Mouse (Mus musculus): ENCODE measurements around the gene Fkbp9.

Fkbp9 gene

DNA sequence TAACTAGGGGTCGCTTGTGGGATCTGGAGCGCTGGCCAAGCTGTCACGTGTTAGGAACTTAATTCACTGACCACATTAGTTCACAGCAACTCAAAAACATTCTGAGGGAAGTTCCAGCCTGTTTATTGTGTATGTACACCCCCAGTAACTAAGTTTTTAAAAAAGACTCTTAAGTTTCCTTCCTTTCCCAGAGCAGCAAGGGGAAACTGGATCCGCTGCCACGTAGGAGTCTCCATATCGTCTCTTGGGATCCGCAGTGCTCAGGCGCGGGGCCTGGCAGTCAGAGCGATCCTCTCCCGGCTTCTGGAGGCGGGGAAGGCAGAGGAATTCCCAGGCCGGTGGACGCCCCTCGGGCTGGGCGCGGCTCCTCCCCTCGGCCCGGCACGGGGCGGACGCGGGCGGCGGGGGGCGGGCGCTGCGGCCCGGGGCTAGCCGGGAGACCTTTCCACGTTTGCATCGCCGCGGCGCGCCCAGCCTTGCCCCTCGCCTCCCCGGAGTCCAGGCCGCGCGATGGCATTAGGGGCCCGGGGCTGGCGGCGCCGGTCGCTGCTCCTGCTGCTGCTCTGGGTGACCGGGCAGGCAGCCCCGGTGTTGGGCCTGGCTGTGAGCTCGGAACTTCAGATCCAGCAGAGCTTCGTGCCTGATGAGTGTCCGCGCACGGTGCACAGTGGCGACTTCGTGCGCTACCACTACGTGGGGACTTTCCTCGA lies at the start of gene Fkbp9:
Gene Fkbp9, plus strand, starts transcription at position 363 of the 710 bp plus-strand sequence.
- DNase-seq (ENCODE audit: low spot score), result peak; percentile 88

DNA sequence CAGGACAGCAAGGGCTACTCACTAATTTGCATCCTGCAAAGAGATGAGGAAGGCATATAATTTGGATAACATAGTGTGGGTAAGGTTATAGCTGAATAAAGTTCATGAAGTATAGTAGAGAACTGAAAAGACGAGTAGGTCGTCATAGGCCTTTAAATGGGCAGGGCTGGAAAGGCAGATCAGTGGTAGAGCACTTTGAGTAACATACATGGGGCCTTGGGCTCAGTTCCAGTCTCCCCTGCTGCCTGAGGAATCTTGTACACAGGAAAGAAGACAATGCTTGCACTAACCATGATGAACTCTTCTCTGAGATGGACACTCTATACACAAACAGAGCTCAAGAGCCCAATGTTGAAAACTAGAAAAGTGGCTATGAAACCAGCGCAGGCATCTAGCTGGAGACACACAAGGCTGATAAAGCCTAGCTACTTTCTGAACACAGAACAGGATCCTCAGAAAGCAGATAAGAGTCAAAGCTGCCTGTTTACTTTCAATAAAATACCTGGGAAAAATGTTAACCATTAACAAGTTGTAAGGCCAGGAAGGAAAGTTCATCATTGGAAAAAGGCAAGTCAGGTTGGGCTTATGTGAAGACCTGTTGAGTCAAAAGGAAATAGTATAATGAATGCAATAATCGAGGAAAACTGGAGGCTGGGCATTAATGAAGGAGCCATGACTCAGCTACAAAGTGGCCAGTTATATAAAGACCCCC lies 48.1 kb upstream of the Fkbp9 start:
- no peak for DNase-seq (ENCODE audit: low spot score)

DNA sequence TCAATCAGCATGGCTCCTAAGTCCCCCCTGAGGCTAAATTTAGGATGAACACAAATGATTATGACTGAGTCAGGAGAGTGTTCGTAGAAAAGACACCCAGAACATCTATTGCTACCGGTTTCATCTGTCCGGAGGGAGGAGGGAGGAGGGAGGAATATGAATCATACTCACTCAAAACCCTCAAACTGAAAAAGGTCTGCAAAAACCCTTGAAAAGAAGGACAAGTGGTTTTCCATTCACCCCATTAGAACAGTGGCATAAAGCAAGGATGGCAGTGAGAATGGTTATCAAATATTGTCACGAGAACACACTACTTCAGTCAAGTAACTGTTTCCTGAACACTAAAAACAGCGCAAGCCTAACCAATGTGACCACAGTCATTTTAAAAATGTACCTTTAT lies 46.8 kb upstream of the Fkbp9 start:
- no peak for DNase-seq (ENCODE audit: low spot score)

DNA sequence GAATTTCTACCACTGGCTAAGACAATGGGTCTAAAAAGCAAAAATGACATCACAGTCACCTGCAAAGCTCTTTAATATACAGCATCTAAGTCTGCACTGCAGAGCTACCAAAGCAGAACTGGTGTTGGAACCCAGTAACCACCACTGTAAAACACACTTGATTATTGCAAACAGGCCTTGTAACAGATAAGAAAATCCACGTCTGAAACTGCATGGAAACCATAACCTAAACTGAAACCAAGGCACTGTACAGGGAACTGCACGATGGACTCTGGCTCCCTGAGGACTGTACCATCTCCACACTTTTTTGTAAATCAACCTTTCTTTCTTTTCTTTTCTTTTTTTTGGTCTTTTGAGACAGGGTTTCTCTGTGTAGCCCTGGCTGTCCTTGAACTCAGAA lies 44.2 kb upstream of the Fkbp9 start:
- DNase-seq (ENCODE audit: low spot score), result no peak

DNA sequence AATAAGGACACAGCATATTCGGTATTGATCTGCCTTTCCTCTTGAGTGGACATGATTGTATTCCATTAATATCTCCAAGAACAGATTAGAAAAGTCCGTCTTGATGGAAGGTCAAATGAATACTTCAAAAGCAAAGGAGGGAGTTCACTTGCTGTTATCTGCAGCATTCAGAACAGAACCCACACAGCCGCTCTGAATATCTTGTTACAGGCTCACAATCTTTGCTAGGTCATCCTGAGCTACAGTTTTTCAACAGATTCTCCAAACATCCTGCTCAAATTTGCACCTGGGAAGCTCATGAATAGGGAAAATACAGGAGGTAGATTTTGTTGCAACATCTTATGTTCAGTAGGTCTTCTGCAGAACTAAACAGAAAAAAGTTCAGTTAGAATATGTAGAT lies 42.5 kb upstream of the Fkbp9 start:
- DNase-seq (ENCODE audit: low spot score), result no peak

DNA sequence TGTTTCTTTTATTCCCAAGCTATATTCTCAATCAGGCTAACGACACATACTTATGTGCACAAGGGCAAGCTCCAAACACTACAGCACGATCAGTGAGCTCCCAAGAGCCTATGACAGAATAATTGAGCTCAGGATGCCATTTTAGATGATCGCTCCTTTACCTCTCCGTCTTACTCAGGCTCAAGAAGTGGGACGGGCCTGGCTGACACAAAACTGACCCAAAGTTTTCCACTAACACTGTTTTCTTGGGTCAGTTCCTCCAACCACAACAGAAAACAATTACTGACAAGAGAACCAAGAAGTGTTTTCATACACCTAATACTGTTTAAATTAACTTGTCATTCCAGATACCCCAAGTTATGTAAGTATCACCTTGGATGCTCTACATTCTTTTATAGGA lies 37.0 kb upstream of the Fkbp9 start:
- no peak for DNase-seq (ENCODE audit: low spot score)

DNA sequence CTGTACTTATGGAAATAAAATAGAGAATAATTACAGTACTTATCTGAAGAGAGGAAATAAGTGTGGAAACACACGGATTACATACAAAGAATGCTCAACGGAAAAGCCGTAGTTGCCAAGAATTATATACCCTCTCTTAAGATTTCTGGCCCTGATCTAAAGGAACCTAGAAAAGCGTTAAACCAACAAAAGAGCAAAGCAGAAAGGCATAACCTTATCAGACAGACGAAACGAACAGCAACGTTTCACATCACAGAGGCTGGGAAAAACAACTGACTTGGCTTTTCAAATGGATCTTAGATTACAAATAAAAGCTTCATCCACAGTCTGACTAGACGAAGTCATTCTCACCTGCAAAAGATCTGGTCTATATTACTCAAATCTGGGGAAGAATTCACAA lies 35.6 kb upstream of the Fkbp9 start:
- DNase-seq (ENCODE audit: low spot score), result no peak

DNA sequence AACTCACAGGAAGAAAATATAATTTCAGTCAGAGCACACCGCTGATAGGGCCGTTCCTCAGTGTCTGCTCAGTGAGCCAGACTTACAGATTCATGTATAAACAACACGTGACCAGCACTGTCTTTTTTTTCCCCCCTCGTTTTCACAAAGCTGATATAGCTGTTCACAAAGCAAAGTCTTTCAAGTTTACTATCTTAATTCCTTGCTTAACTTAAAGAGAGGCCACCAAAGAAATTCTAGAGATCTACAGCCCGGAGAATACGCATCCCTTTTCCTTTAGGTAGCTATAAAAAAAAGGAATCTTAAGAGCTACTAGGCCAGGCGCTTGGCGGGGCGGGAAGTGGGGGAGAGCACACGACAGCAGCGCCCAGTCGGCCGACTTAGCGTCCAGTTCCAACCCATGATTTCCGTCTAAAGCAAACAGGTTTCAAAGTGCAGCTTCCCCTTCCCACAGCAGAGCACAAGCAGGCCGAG lies 35.2 kb upstream of the Fkbp9 start:
- peak; percentile 55 for DNase-seq (ENCODE audit: low spot score)

DNA sequence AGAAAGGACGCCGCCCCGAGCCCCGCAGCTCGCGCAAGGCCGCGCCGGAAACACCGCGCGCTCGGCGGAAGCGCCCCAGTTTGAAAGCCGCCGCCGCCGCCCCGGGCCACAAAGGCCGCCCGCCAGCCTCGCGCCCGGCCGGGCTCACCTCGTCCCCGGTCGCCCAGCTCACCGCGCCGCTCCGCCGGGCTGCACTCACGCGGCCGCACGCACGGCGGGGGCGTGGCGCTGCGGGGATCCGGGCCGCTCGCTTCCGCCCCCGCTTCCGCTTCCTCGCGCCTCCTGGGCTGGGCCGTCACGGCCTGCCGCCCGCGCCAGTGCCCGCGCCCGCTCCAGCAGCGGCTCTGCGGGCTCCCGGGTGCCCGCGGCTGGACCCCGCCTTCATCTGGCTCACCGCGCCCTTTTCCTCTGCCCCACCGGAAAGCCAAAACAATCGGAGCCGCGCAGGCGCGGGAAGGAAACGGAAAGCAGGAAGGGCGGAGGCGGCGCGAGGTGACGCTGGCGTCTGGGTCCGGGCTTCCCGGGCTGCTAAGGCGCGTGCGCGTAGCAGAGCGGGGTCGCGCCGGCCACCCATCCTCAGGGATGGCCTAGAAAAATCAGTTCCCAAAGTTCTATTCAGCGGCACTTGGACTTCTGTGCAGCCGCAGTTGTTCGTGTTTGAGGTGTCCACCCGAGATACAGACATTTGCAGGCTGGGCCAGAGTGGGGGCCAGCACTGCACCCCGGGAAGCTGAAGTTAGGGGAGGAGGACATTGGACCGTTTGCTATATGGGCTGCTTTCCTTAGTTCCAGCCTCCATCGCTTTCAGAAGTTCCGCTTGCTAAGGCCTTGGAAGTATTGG lies 34.3 kb upstream of the Fkbp9 start, which contains the start of gene Kbtbd2:
Gene Kbtbd2, minus strand, starts transcription at position 503 of the 841 bp plus-strand sequence.
- DNase-seq (ENCODE audit: low spot score), result peak; percentile 93

DNA sequence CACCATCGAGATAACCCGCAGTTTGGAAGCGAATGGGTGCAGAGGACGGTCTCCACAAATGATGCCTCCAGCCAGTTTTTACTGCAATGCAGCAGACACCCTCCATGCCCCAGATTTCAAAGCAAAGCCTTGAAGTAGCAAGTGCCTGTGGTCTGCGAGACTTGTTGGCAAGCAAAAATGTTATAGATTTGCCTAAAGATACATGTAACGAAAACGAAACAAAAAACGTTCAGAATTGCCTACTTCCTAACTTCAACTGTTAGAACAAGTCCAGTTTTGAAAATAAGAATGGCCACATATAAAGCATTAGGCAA lies 33.8 kb upstream of the Fkbp9 start:
- no peak for DNase-seq (ENCODE audit: low spot score)

DNA sequence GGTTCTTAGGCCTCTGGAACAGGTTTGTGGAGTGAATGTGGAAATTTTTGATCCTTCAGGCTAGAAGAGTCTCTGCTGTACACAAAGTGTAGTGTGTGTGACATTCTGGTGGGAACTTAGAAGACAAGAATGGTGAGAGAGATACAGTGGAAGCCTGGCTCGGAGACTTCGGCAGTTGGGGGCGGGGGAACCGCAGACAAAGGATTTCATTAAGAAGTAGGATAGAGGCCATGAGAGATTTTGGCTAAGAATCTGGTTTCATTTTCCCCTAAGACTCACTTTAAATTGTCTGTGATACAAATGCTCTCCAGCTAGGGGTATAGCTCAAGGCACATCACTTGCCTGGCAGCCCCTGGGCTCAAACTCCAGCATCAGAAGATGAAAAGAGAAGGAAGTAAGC lies 26.8 kb upstream of the Fkbp9 start:
- DNase-seq (ENCODE audit: low spot score), result no peak

DNA sequence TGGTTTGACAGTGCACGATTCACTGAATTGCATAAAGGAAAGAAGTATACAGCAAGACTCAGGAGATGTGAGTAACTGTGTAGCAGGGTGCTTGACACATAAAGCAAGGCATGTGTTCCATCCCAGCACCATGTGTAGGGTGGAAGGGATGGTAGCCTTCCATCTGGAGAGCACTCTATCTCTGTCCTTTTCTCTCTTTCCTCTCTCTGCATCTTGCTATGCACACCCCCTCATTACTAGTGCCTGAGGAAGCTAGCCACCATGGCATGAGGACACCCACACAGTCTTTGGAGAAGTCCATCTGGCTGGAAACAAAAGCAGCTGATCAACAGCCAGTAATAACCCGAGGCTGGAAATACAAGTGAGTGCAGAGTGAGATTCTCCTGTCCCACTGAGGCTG lies 25.7 kb upstream of the Fkbp9 start:
- DNase-seq (ENCODE audit: low spot score), result no peak

DNA sequence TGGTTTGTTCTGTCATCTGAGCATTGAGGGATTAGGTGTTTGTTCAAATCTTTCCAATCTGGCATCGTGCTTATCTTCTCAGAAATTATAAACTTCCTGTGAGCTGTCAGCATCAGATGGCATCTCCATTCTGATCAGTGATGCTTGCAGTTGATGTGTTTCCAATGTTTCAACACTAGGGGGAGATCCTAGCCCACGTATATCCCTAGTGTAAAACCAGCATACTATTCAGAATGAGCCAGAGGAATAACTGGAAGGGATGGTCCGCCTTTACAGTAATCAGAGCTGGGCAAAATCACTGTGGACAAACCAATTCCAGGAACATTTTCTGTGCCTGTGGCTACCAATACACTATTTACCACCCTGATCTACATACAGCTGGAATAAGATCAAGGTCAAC lies 23.2 kb upstream of the Fkbp9 start:
- DNase-seq (ENCODE audit: low spot score), result no peak

DNA sequence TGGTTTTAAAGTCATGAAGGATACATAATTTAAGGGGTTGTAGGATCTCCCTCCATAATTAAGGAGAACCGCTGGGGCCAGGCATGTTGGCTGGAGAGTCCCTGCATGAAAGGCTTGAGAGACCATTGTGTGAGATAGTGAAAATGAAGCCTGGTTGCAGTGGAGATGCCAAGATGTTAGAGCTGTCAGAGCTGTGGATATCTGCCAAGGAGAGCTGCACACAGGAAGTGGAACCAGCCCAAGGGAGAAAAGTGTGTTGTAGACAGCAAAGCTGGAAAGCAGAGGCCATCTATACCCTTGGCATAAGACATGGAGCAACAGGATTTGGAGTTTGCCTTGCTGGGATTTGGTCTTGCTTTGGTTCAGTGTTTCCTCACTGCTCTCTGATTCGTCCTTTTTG lies 18.5 kb upstream of the Fkbp9 start:
- DNase-seq (ENCODE audit: low spot score), result no peak

DNA sequence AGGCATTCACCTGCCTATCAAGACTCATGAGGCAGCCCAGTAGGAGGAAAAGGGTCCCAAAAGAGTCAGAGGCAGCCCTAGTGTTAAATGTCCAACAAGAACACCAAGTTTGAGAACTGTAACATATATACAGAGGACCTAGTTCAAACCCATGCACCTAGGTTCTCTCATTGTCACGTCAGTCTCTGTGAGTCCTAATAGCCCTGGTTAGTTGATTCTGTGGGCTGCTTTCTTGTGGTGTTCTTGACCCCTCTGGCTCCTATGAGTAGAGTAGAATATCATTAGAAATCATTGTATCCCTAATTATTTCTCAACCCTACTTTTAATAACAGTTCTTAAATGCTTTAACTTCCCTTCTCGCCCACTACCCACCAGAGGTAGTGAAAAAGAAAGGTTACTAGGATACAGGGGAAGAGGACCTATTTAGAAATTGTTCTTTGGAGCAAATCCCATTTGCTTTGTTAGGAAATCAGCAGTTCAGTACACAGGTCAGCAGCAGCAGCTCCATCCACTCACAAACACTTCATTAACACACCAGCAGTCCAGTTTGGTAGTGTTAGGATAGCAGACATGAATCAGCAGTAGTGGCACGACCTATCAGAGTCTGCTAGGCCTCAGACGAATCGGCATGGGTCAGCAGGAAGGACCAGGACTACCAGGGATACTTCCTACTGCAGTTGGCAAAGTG lies 13.3 kb upstream of the Fkbp9 start:
- DNase-seq (ENCODE audit: low spot score), result no peak

DNA sequence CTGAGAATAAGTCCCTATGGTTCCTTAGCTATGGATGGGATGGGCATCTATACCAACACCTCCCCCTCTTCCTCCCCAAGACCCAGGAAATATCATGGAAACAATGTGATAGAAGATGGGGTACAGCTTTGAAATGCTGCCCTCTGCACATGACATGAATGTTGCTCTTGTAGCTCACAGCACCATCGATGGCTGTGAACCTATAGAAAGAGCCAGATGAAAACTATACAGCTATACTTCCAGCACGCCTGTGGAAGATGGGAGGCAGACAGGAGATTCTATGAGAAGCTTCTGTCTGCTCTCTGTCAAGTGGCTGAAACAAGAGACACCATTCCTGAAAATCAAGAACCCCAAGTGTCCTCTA lies 12.8 kb upstream of the Fkbp9 start:
- DNase-seq (ENCODE audit: low spot score), result no peak

DNA sequence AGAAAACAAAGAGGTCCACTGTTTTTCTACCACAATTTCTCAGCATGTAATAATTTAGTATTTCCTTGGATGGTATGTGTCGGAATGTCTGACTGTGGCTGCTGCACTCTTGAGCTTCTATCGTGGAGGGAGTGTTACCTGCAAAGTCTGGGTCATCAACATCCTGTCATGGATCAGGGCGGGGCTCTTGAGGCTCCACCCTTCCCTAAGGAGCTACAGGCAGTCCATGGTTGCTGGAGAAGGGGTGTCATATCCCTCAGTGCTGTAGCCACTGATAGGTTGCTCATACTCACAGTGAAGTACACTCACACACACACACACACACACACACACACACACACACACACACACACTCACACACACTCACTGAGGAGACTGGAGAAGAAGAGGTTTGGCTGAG lies 6.2 kb upstream of the Fkbp9 start:
- no peak for DNase-seq (ENCODE audit: low spot score)

DNA sequence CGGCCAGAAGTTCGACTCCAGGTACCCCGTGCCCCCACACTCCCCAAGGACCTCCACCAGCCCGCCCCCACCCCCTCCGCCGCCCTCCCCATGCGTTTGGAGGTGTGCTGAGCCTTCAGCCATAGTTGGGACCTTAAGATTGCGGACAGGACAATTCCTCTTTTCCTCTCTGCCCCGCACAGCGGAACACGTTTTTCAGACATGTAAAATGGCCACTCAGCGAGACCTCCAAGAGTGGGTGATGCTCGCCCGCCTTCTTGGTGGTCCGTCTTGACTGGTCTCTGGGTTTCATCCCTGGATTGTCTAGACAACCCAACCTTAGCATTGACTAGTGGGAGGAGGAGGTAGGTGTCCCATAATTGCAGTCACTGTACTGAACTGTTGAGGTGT lies 543 bp downstream of the Fkbp9 start:
- no peak for DNase-seq (ENCODE audit: low spot score)

DNA sequence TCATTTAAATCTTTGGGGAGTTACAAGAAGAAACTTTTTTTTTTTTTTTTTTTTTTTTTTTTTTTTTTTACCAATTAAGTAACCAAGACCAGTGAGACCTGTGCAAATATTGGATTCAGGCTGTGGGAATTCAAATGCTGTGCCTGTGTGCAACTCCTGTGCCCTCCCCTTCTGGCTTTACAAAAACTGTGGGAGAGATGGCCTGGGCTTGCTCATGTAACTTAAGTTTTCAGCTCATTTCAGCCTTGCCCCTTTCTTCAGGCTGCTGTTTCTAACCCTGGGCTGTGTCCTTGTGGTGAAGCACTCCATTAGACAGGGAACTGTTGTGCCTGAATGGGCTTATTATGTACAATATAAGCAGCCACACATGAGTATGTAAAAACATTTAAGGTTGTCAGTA lies 971 bp downstream of the Fkbp9 start:
- DNase-seq (ENCODE audit: low spot score), result no peak

DNA sequence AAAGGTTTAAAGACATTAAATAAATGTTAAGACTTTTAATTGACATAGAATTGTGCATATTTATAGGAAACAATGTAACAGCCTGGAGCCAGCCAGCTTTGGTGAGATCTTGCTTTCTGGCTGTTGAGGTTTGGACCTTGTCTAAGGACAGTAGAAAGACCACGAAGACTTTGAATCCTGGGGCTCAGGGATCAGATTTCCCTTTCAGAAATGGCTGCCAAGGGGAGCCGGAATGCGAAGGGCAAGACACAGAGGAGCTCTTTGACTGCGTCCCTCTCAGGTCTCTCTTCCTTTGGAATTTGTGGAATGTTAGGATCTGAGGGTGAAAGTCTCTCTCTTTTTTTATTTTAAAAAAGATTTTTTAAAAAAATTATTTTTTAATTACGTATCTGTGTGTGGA lies 2.9 kb downstream of the Fkbp9 start:
- DNase-seq (ENCODE audit: low spot score), result no peak

DNA sequence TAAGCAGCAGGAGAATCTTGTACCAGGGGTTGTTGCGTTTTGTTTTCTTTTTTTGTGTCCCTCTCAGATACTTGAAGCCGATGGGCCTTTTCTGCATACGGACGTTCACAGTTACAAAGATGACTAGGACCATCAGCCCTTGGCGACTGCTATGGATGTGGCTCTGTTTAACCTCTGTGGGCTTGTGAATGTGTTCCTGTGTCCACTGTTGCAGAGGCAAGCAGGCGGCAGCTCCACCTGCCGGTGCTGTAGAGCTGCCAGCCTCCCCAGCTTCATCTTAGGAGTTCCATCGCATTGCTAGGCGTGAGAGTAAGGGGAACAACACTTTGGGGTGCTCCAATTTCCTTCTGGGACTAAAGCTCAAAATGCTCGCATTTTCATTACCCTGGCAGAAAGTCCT lies 3.7 kb downstream of the Fkbp9 start:
- no peak for DNase-seq (ENCODE audit: low spot score)

DNA sequence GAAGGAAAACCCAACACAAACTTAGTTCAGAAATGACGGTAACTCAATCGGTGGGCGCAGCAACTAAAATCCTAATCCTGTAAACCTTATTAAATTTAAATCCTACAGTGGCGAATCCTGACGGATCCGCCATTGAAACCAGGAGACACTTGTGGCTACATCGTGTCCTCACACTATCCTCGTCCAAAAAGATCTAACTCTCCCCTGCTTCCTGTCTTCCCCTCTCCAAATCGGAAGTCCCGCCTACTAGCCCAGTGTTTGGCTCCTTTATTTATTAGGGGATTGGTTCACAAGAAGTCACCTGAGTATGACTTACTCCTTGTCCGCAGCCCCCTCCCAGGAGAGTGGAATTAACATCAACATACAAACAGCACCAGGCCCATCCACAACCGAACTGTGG lies 5.3 kb downstream of the Fkbp9 start:
- no peak for DNase-seq (ENCODE audit: low spot score)

DNA sequence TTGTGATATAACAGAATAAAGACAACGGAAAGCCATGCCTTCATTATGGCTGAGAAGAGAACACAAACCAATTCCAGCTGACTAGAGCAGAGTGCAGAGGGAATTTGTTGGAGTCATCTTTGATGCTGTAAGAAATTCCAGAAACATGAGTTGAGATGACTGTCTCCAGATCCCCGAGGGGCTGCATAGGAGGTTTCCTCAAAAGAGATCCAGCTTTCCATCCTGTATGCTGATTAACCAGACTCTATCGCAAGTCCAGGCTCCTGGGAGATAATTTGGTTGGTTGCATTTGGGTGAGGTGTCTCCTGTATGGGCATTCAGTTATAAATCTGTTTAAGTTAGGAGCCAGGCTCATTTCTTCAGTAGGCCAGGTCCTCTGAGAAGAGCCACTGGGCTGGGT lies 5.8 kb downstream of the Fkbp9 start:
- no peak for DNase-seq (ENCODE audit: low spot score)
